Mouse (Mus musculus) stomach, embryonic 15.5 days (tissue): ENCODE measurements around the gene Gm13089. TPM values are rescaled to one million over a fixed set of nuclear protein-coding genes. Genes with fewer than 3 reads are reported as not detected.
"Not testable (repeated sequence)": the region's sequence is repeated elsewhere in the genome, so short reads cannot be mapped to it uniquely, and the experiment has no call there.

ENCODE experiments used
- ATAC-seq: fragments of 200-750 bp; cut with Nextera tagmentation; 2 replicates; pipeline ENCODE4 v1.8.0; 2017; ENCODE audit warnings: low read depth, moderate number of reproducible peaks, moderate TSS enrichment; ENCODE audit not compliant: insufficient read depth, low FRiP score
- H3K27ac ChIP-seq: fragments of 300-500 bp; sonication (generic); 2 replicates; pipeline ENCODE4 v1.5.1; 2015; ENCODE audit warnings: mild to moderate bottlenecking, inconsistent platforms
- H3K27me3 ChIP-seq: fragments of 300-500 bp; sonication (generic); replicated peaks from 2 replicates; pipeline ENCODE4 v1.6.1; 2015; ENCODE audit warnings: inconsistent platforms
- H3K36me3 ChIP-seq: fragments of 300-500 bp; sonication (generic); 2 replicates; pipeline ENCODE4 v1.6.1; 2015; ENCODE audit warnings: inconsistent platforms
- H3K4me1 ChIP-seq: fragments of 300-500 bp; sonication (generic); 2 replicates; pipeline ENCODE4 v1.6.1; 2015; ENCODE audit warnings: inconsistent platforms
- H3K4me2 ChIP-seq: fragments of 300-500 bp; sonication (generic); 2 replicates; pipeline ENCODE4 v1.6.1; 2015; ENCODE audit warnings: mild to moderate bottlenecking, inconsistent platforms
- H3K4me3 ChIP-seq: fragments of 300-500 bp; sonication (generic); replicated peaks from 2 replicates; pipeline ENCODE4 v1.5.1; 2015; ENCODE audit warnings: inconsistent platforms
- H3K9ac ChIP-seq: fragments of 300-500 bp; sonication (generic); 2 replicates; pipeline ENCODE4 v1.6.1; 2015; ENCODE audit warnings: inconsistent platforms
- H3K9me3 ChIP-seq: fragments of 300-500 bp; sonication (generic); 2 replicates; pipeline ENCODE4 v1.6.1; 2016; ENCODE audit warnings: inconsistent platforms
- WGBS: fragments of 180-500 bp; shearing (Covaris S2); methylation state at CpG from one replicate; pipeline ENCODE4 v1.1.7; 2015; 5-methylcytosine and 5-hydroxymethylcytosine counted together
- polyA plus RNA-seq: library from polyadenylated mRNA; unstranded; fragments of >200 nt; fragmentation: Nextera tagmentation; extraction: Ambion mirVana; gene quantifications from 2 replicates; pipeline ENCODE4 v1.2.1, GENCODE M21; 2015

Gene Gm13089
- not detected in 2 replicates for polyA plus RNA-seq

DNA sequence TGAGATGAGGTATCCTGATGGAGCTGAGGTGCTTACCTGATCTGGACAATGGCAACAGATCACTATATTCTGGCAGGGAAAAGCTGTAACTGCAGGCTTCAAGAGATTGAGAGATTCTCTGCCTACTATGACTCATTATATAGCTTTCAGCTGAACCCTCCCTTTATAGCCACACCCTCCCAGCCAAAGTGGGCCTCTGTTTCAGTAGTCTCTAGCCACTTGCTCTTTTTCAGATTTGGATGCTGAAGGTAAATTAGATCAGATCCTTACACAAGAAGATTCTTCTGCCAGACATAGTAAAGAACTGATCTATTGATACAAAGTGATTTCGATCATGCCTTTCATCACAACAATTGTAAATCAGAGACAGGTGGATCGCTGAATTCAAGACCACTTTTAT lies at the start of gene Gm13089:
Gene Gm13089 (minus strand): TSS at position 101 of the 400 bp plus-strand sequence.
- H3K27me3 ChIP-seq, result no peaks in the 10 kb centered on the region
- H3K4me2 ChIP-seq, result no peak within 1 kb of the TSS
- no peaks in the 10 kb centered on the region for H3K36me3 ChIP-seq
- H3K27ac ChIP-seq, result no peak within 1 kb of the TSS
- no peak for ATAC-seq
- no peaks in the 10 kb centered on the region for H3K4me1 ChIP-seq
- H3K9ac ChIP-seq, result no peak within 1 kb of the TSS
- peaks cover 4% of the 10 kb centered on the region; the same call in 1 of the 2 replicates for H3K9me3 ChIP-seq
- no peak within 1 kb of the TSS for H3K4me3 ChIP-seq
- WGBS, result 83% methylated on average over 2 of the region's 2 CpGs

DNA sequence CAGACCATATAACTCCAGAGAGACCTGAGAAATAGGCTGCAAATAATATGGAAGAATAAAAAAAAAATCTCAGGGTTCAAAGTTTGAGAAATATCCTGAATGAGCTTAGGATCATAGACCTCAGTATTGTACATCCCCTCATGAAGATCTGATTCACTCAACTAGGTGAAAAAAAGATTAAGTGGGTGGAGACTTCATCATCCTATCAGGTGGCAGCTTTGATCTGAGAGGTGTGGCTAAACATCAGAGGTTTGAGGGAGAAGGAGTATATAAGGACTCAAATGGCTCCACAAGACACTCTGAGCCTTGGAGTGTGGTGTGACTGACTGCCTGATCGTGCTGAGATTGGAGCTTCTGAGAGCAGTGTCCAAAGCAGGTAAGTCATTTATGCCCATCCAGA lies 16.6 kb upstream of the Gm13089 start, which contains the start of gene Gm13078:
Gene Gm13078 (plus strand): TSS at position 301 of the 400 bp plus-strand sequence.
- WGBS, result 70% methylated on average over 1 of the region's 1 CpGs
- H3K4me1 ChIP-seq, result no peaks in the 10 kb centered on the region
- no peaks in the 10 kb centered on the region for H3K9me3 ChIP-seq
- no peak within 1 kb of the TSS for H3K4me2 ChIP-seq
- H3K9ac ChIP-seq, result no peak within 1 kb of the TSS
- no peaks in the 10 kb centered on the region for H3K36me3 ChIP-seq
- no peak within 1 kb of the TSS for H3K4me3 ChIP-seq
- H3K27ac ChIP-seq, result no peak within 1 kb of the TSS
- no peak for ATAC-seq
- H3K27me3 ChIP-seq, result no peaks in the 10 kb centered on the region

GRCm38 (mm10) chr4:143657146-143657545 lies 45.4 kb downstream of the Gm13089 start, which contains the start of gene Gm13088:
TSS of gene Gm13088 (minus strand) at chr4:143657246.
- H3K4me2 ChIP-seq, ATAC-seq, H3K36me3 ChIP-seq: not testable (repeated sequence)

More at GRCm38 (mm10) chr4:143657146-143657545, 45.4 kb downstream of the Gm13089 start, which contains the start of gene Gm13088:
- H3K9ac ChIP-seq, H3K9me3 ChIP-seq, H3K27me3 ChIP-seq, H3K4me3 ChIP-seq, H3K27ac ChIP-seq, H3K4me1 ChIP-seq: not testable (repeated sequence)

Other genes with a start within 250 kb of the Gm13089 start
- not detected in 2 replicates for gene Gm13043, start 191.4 kb downstream of the Gm13089 start, polyA plus RNA-seq
- not detected in 2 replicates for gene Gm13040, start 166.8 kb downstream of the Gm13089 start, polyA plus RNA-seq
- gene BC080695, start 151.0 kb downstream of the Gm13089 start, polyA plus RNA-seq, result not detected in 2 replicates
- gene Gm13057, start 151.0 kb downstream of the Gm13089 start, polyA plus RNA-seq, result not detected in 2 replicates
- gene Gm13083, start 87.7 kb downstream of the Gm13089 start, polyA plus RNA-seq, result not detected in 2 replicates
- not detected in 2 replicates for gene Gm13088, start 45.5 kb downstream of the Gm13089 start, polyA plus RNA-seq
- gene Gm13078, start 16.7 kb upstream of the Gm13089 start, polyA plus RNA-seq, result not detected in 2 replicates
- gene Gm13023, start 86.6 kb upstream of the Gm13089 start, polyA plus RNA-seq, result not detected in 2 replicates
- gene Gm13084, start 113.4 kb upstream of the Gm13089 start, polyA plus RNA-seq, result not detected in 2 replicates
- not detected in 2 replicates for gene Gm13103, start 143.8 kb upstream of the Gm13089 start, polyA plus RNA-seq
- gene Pramef6, start 197.7 kb upstream of the Gm13089 start, polyA plus RNA-seq, result not detected in 2 replicates
- gene Pramef25, start 248.3 kb upstream of the Gm13089 start, polyA plus RNA-seq, result not detected in 2 replicates